Mouse (Mus musculus): ENCODE data around the gene 2310011J03Rik. TPM values are rescaled to one million over a fixed set of nuclear protein-coding genes. Genes with fewer than 3 reads are reported as not detected.

The 2310011J03Rik gene
- total and polyA plus RNA-seq, 3 experiments: 65.7 to 81.5 TPM; not detected in 1

DNA sequence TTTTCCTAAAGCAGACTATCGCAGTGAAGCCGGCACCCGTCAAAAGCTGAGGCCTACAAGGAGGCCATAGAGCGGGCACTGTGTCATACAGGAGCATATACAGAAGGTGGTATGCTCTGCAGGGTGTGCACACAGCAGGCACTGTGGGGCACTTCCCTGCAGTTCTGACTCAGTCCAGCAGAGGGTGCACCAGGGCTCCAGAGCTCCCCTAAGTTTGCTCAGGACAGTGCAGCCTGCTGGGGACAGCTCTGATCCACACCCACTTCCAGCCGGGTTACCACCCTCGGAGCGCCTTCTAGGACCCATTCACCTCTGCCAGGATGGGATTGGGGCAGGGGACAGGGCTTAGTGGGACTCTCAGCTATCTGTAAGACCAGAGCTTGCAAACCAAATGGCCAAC, 30.0 kb upstream of the 2310011J03Rik start (continued):
- TF ChIP-seq CTCF (IDR thresholded peaks at IDR 0.05 in 2 of 3, conservative IDR thresholded peaks at IDR 0.05 in 1 of 3; ENCODE audit: control insufficient read depth in 1 of 3, insufficient read depth in 1 of 3, low read depth in 2 of 3, low read length in 3 of 3, poor library complexity in 1 of 3, severe bottlenecking in 1 of 3) (peak; percentile 94 to 97 (median 95)), USF2 (IDR thresholded peaks at IDR 0.05; ENCODE audit: borderline replicate concordance in 1 of 2, insufficient read depth in 1 of 2, low read depth in 1 of 2, low read length in 2 of 2) (no peak), TBP (IDR thresholded peaks at IDR 0.05; ENCODE audit: low read depth, low read length) (no peak), HCFC1 (IDR thresholded peaks at IDR 0.05; ENCODE audit: low read depth, low read length) (no peak), SMC3 (IDR thresholded peaks at IDR 0.05; ENCODE audit: low read depth, low read length) (peak; percentile 90)

DNA sequence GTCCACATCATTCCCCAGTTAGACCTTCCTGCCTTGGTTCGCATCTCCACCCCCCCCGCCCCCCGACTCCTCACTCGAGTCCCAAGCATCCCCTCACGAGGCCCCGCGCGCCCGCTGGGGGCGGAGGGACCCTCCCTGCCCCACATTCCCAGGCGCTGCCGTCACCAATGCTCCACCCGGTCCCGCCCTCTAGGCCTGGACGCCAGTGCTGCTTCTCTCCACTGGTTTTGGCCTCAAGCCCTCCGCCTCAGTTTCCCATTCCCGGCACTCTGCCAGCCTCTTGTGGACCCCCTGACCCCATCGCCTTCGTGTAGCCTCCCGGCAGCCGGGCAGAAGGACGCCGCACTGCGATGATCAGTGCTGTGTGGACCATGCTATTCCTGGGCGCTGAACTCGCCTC, 28.6 kb upstream of the 2310011J03Rik start:
- H3K79me2 ChIP-seq (ENCODE audit: control insufficient read depth, insufficient read depth, low read length, poor library complexity): no peaks in the 10 kb centered on the region; the same call in 1 of the 2 replicates
- H3K27me3 ChIP-seq (ENCODE audit: control insufficient read depth in 1 of 2, insufficient read depth in 2 of 2, low read length in 2 of 2): no peaks in the 10 kb centered on the region
- peaks cover 22 to 33% of the 10 kb centered on the region in 2 experiments for H3K4me1 ChIP-seq (ENCODE audit: control insufficient read depth in 1 of 2, insufficient read depth in 2 of 2, low read length in 2 of 2)
- no peaks in the 10 kb centered on the region for H3K9me3 ChIP-seq (replicated peaks; ENCODE audit: insufficient read depth, low read length)
- DNase-seq (ENCODE audit: low read depth, low spot score): no peak
- no peak overlapping the region for H3K4me3 ChIP-seq (ENCODE audit: control insufficient read depth in 1 of 2, insufficient read depth in 1 of 2, low read depth in 2 of 2, low read length in 2 of 2)
- TF ChIP-seq POLR2AphosphoS2 (IDR thresholded peaks at IDR 0.05; ENCODE audit: low read length) (no peak), GABPA (IDR thresholded peaks at IDR 0.05; ENCODE audit: low read depth, low read length) (no peak), ZKSCAN1 (IDR thresholded peaks at IDR 0.05; ENCODE audit: low read depth, low read length) (no peak), MXI1 (IDR thresholded peaks at IDR 0.05; ENCODE audit: low read depth, low read length) (no peak), E2F4 (IDR thresholded peaks at IDR 0.05; ENCODE audit: borderline replicate concordance, low read depth, low read length) (no peak), GATA1 (IDR thresholded peaks at IDR 0.05; ENCODE audit: low read depth, low read length) (no peak), ZNF384 (IDR thresholded peaks at IDR 0.05; ENCODE audit: low read depth, low read length) (no peak)
- peaks cover 0 to 23% of the 10 kb centered on the region in 2 experiments; a peak in 2 of 4 replicates for H3K36me3 ChIP-seq (ENCODE audit: control insufficient read depth in 1 of 2, insufficient read depth in 2 of 2, low read length in 2 of 2)
- no peak overlapping the region for H3K9ac ChIP-seq (ENCODE audit: control insufficient read depth, low read depth, low read length, poor library complexity, severe bottlenecking)
- H3K27ac ChIP-seq (ENCODE audit: control insufficient read depth, low read depth, low read length): no peak overlapping the region

DNA sequence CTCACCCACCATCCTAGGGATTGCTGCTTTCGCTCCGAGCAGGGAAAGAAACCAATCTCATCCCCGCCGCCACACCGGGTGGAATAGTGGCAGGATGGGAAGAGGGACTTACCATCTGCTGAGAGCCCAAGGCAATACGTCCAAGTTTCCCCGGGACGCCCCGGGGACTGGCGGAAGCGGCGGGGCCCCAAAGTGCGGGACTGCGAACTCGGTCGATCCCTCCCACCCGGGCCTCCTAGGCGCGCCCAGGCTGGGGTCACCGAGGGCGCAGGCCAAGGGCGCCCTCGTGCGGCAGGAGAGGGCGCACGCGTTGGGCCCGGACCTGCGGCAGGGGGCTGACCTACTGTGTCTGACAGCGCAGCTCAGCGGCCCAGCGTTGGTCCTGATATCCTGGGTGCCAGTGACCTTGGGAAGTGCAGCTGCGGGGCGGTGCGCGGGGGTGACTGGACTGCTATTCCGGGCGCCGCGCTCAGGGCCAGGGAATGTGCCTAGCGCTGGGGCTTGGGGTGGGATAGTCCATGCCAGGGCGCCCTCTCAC, 28.0 kb upstream of the 2310011J03Rik start, which contains the start of gene Adamtsl5:
Adamtsl5 (minus strand) TSS at position 169 of the 538 bp plus-strand sequence.
- 0 out of 2 replicates have a peak, but pooled peaks have one; percentile 45 for TF ChIP-seq MAZ (IDR thresholded peaks at IDR 0.05; ENCODE audit: low read depth, low read length)
- no peak for TF ChIP-seq KAT2A (conservative IDR thresholded peaks at IDR 0.05; ENCODE audit: low read depth, low read length)
- TF ChIP-seq SIN3A (IDR thresholded peaks at IDR 0.05; ENCODE audit: low read length): peak; percentile 50; the same call in 1 of the 2 replicates
- TF ChIP-seq MXI1 (IDR thresholded peaks at IDR 0.05; ENCODE audit: low read depth, low read length): 0 out of 2 replicates have a peak, but pooled peaks have one; percentile 29
- no peak for TF ChIP-seq GABPA (IDR thresholded peaks at IDR 0.05; ENCODE audit: low read depth, low read length)
- TF ChIP-seq NELFE (IDR thresholded peaks at IDR 0.05; ENCODE audit: low read depth, low read length): no peak
- no peak for TF ChIP-seq EP300 (IDR thresholded peaks at IDR 0.05; ENCODE audit: low read depth in 1 of 2, low read length in 2 of 2)
- no peak for TF ChIP-seq USF2 (IDR thresholded peaks at IDR 0.05; ENCODE audit: borderline replicate concordance in 1 of 2, insufficient read depth in 1 of 2, low read depth in 1 of 2, low read length in 2 of 2)
- no peak for TF ChIP-seq TAL1 (IDR thresholded peaks at IDR 0.05; ENCODE audit: low read length)
- TF ChIP-seq USF1 (IDR thresholded peaks at IDR 0.05; ENCODE audit: low read depth, low read length): no peak
- peak; percentile 48 to 66; a peak in 2 of 4 replicates for TF ChIP-seq POLR2A (IDR thresholded peaks at IDR 0.05; ENCODE audit: control insufficient read depth in 1 of 2, insufficient read depth in 1 of 2, low read depth in 1 of 2, low read length in 2 of 2, poor library complexity in 1 of 2)
- no peak for TF ChIP-seq POLR2AphosphoS2 (IDR thresholded peaks at IDR 0.05; ENCODE audit: low read length)
- 0 out of 2 replicates have a peak, but pooled peaks have one; percentile 37 for TF ChIP-seq TCF12 (IDR thresholded peaks at IDR 0.05; ENCODE audit: low read depth, low read length)
- peak; percentile 44; the same call in 1 of the 2 replicates for TF ChIP-seq ZC3H11A (IDR thresholded peaks at IDR 0.05; ENCODE audit: low read depth, low read length)
- TF ChIP-seq MYC (IDR thresholded peaks at IDR 0.05; ENCODE audit: low read depth, low read length): no peak
- peak; percentile 66 for TF ChIP-seq SMC3 (IDR thresholded peaks at IDR 0.05; ENCODE audit: low read depth, low read length)
- peak; percentile 76 for TF ChIP-seq RAD21 (IDR thresholded peaks at IDR 0.05; ENCODE audit: low read depth, low read length)
- TF ChIP-seq CHD1 (IDR thresholded peaks at IDR 0.05; ENCODE audit: low read depth, low read length): no peak
- peak; percentile 58 to 95 (median 92); a peak in 5 of 6 replicates for TF ChIP-seq CTCF (IDR thresholded peaks at IDR 0.05 in 2 of 3, conservative IDR thresholded peaks at IDR 0.05 in 1 of 3; ENCODE audit: control insufficient read depth in 1 of 3, insufficient read depth in 1 of 3, low read depth in 2 of 3, low read length in 3 of 3, poor library complexity in 1 of 3, severe bottlenecking in 1 of 3)
- TF ChIP-seq POLR2AphosphoS5 (IDR thresholded peaks at IDR 0.05; ENCODE audit: borderline replicate concordance, low read depth, low read length): no peak
- TF ChIP-seq HCFC1 (IDR thresholded peaks at IDR 0.05; ENCODE audit: low read depth, low read length): no peak
- Histone ChIP-seq H3K9ac (ENCODE audit: control insufficient read depth, low read depth, low read length, poor library complexity, severe bottlenecking) (peak within 1 kb of the TSS; percentile 66), H3K27ac (ENCODE audit: control insufficient read depth, low read depth, low read length) (peak within 1 kb of the TSS; percentile 6; the same call in 1 of the 2 replicates), H3K79me2 (ENCODE audit: control insufficient read depth, insufficient read depth, low read length, poor library complexity) (no peaks in the 10 kb centered on the region; the same call in 1 of the 2 replicates), H3K27me3 (ENCODE audit: control insufficient read depth in 1 of 2, insufficient read depth in 2 of 2, low read length in 2 of 2) (no peaks in the 10 kb centered on the region), H3K4me3 (ENCODE audit: control insufficient read depth in 1 of 2, insufficient read depth in 1 of 2, low read depth in 2 of 2, low read length in 2 of 2) (peak within 1 kb of the TSS; percentile 78 to 81), H3K4me1 (ENCODE audit: control insufficient read depth in 1 of 2, insufficient read depth in 2 of 2, low read length in 2 of 2) (peaks cover 22 to 33% of the 10 kb centered on the region in 2 experiments), H3K36me3 (ENCODE audit: control insufficient read depth in 1 of 2, insufficient read depth in 2 of 2, low read length in 2 of 2) (peaks cover 0 to 23% of the 10 kb centered on the region in 2 experiments; a peak in 2 of 4 replicates), H3K9me3 (replicated peaks; ENCODE audit: insufficient read depth, low read length) (no peaks in the 10 kb centered on the region)
- peak; percentile 83 for DNase-seq (ENCODE audit: low read depth, low spot score)

Measured in MEL (cell line).